Mouse (Mus musculus) heart, postnatal 0 days (tissue): ENCODE data around the gene Trim2. TPM values are rescaled to one million over a fixed set of nuclear protein-coding genes. Genes with fewer than 3 reads are reported as not detected.

ENCODE experiments used
- ATAC-seq: fragments of 200-750 bp; cut with Nextera tagmentation; 2 replicates; pipeline ENCODE4 v1.8.0; 2017; ENCODE audit warnings: low read depth, moderate number of reproducible peaks, moderate library complexity; ENCODE audit not compliant: insufficient read depth
- DNase-seq: peaks from one replicate; pipeline ENCODE4 v3.0.0-alpha.2; 2016; ENCODE audit warnings: low spot score
- H3K27ac ChIP-seq: fragments of 300-500 bp; sonication (generic); 2 replicates; pipeline ENCODE4 v1.5.1; 2014; ENCODE audit warnings: low read depth, mild to moderate bottlenecking
- H3K27me3 ChIP-seq: fragments of 300-500 bp; sonication (generic); 2 replicates; pipeline ENCODE4 v1.6.1; 2014; ENCODE audit warnings: low read length, mixed read lengths; ENCODE audit not compliant: control insufficient read depth, insufficient read depth
- H3K36me3 ChIP-seq: fragments of 300-500 bp; sonication (generic); replicated peaks from 2 replicates; pipeline ENCODE4 v1.6.1; 2014; ENCODE audit warnings: low read length, mixed read lengths; ENCODE audit not compliant: control insufficient read depth, insufficient read depth
- H3K4me1 ChIP-seq: fragments of 300-500 bp; sonication (generic); 2 replicates; pipeline ENCODE4 v1.6.1; 2014; ENCODE audit warnings: antibody characterized with exemption; ENCODE audit not compliant: control insufficient read depth, insufficient read depth
- H3K4me2 ChIP-seq: fragments of 300-500 bp; sonication (generic); 2 replicates; pipeline ENCODE4 v1.6.1; 2014; ENCODE audit warnings: low read depth, mild to moderate bottlenecking, low read length, moderate library complexity
- H3K4me3 ChIP-seq: fragments of 300-500 bp; sonication (generic); 2 replicates; pipeline ENCODE4 v1.5.1; 2014; ENCODE audit warnings: low read depth, low read length
- H3K9ac ChIP-seq: fragments of 300-500 bp; sonication (generic); replicated peaks from 2 replicates; pipeline ENCODE4 v1.6.1; 2014; ENCODE audit warnings: low read depth, low read length, mixed read lengths
- H3K9me3 ChIP-seq: fragments of 300-500 bp; sonication (generic); replicated peaks from 2 replicates; pipeline ENCODE4 v1.6.1; 2016; ENCODE audit warnings: low read length; ENCODE audit not compliant: control insufficient read depth
- CTCF ChIP-seq: IDR thresholded peaks from 2 replicates; pipeline ENCODE4 v1.5.1; 2016; ENCODE audit warnings: antibody characterized with exemption, control low read depth, low read depth
- EP300 ChIP-seq: IDR thresholded peaks from 2 replicates; pipeline ENCODE4 v1.6.1; 2016; ENCODE audit warnings: antibody characterized with exemption, low read depth
- WGBS: fragments of 180-500 bp; shearing (Covaris S2); extraction: QIAGEN DNeasy Blood & Tissue Kit; methylation state at CpG from one replicate; pipeline ENCODE4 v1.1.7; 2014; 5-methylcytosine and 5-hydroxymethylcytosine counted together
- polyA plus RNA-seq: library from polyadenylated mRNA; unstranded; fragments of >200 nt; fragmentation: Nextera tagmentation; extraction: Ambion mirVana; gene quantifications from 2 replicates; pipeline ENCODE4 v1.2.1, GENCODE M21; 2015
- total RNA-seq: library from RNA; depleted of rRNA; stranded (reverse); fragments of >200 nt; gene quantifications from 2 replicates; pipeline ENCODE4 v1.2.3, GENCODE M21; 2014; ENCODE audit warnings: low replicate concordance

Trim2 gene
- total and polyA plus RNA-seq, 2 experiments from 2014 or later: 6.0 to 6.1 TPM

DNA sequence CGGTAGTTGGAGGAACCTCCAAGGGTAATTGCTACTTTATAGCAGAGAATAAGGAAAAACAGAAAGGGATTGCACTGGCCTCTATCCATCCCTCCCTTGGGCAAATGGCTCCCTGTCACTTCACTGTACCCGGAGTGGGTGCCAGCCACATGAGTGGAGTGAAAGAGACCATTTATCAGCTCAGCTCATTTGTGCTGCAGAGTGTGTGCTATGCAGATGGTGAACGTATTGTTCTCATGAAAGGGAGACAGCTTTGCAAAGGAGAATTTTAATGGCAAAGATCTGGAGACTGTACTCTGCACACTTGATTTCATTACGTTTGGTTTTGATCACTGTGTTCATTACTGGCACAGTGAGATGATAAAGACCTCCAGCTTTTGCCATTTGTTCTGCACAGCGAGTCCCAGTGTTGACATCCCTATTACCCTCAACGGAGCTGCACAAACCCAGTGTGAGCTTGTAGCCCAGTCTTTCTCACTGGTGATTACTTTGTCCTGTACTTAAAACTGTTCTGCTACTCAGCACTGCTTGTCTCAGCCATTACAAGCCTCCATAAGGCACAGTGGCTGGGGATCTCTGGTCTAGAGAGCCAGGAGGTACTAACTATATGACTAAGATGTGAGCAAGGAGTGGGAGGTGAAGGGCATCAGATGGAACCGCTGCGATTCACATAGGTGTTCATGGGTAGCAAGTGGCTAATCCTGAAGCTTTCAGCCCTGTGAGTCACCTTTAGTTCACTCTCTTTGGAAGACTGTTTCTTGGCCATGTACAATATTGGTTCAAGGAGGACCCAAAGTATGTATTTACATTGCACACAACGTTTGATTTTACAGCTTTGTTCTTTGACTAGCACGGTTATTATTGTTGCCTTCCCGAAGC, 53.7 kb downstream of the Trim2 start:
- 0 out of 2 replicates have a peak, but pooled peaks cover 4% of the 10 kb centered on the region for H3K9me3 ChIP-seq
- peaks cover 2% of the 10 kb centered on the region; the same call in 1 of the 2 replicates for H3K27me3 ChIP-seq
- 73% methylated on average over 11 of the region's 11 CpGs for WGBS
- ATAC-seq (no peak), DNase-seq (no peak)
- H3K4me2 ChIP-seq: no peak overlapping the region
- TF ChIP-seq EP300 (no peak), CTCF (no peak)
- H3K36me3 ChIP-seq: no peaks in the 10 kb centered on the region
- 0 out of 2 replicates have a peak, but pooled peaks cover under 1% of the 10 kb centered on the region for H3K4me1 ChIP-seq
- no peak overlapping the region for H3K4me3 ChIP-seq
- H3K9ac ChIP-seq: no peak overlapping the region
- H3K27ac ChIP-seq: no peak overlapping the region

DNA sequence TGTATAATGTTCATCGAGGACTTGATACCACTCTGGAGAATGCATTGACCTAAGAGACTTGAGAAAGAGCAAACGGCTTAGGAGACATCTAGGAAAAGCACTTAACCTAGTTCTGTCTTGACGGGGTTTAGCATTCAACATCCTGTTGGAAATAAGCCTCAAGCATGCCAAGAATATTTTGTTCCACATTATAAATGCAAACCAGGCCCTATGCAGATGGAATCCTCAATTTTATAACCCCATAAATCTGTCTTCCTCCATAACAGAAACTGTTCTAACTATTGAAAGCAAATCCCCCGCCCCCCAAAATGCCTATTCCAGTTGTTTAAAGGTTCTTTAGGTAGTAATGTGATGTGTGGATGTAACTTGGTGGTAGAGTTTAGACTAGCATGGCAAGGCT, 55.0 kb downstream of the Trim2 start:
- TF ChIP-seq EP300 (no peak), CTCF (no peak)
- Histone ChIP-seq H3K27ac (no peak overlapping the region), H3K4me3 (no peak overlapping the region), H3K9me3 (0 out of 2 replicates have a peak, but pooled peaks cover 4% of the 10 kb centered on the region), H3K36me3 (no peaks in the 10 kb centered on the region), H3K4me2 (no peak overlapping the region), H3K4me1 (0 out of 2 replicates have a peak, but pooled peaks cover 3% of the 10 kb centered on the region), H3K27me3 (no peaks in the 10 kb centered on the region), H3K9ac (no peak overlapping the region)
- no peak for ATAC-seq
- 74% methylated on average over 4 of the region's 4 CpGs for WGBS
- no peak for DNase-seq

DNA sequence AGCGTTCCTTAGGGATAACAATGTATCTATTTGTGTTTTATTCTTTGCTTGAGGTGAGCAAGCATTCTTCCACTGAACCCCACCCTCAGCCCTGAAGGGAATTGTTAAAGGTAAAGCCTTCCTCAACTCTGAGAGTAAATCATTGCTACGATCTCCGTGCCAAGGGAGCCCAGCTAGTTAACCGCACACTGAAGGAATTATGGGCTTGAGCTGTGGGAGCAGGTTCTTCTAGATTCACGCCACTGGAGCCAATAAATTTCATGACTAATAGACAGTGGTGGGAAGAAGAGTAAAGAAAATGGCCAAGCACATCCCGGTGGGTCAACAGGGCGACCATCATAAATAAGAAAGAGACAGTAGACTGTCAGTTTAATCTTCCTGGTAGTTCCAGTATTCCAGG, 56.4 kb downstream of the Trim2 start:
- no peaks in the 10 kb centered on the region for H3K27me3 ChIP-seq
- H3K9me3 ChIP-seq: 0 out of 2 replicates have a peak, but pooled peaks cover 4% of the 10 kb centered on the region
- H3K4me1 ChIP-seq: 0 out of 2 replicates have a peak, but pooled peaks cover 3% of the 10 kb centered on the region
- ATAC-seq (no peak), DNase-seq (no peak)
- H3K4me3 ChIP-seq: no peak overlapping the region
- no peak overlapping the region for H3K27ac ChIP-seq
- TF ChIP-seq CTCF: no peak
- no peak for TF ChIP-seq EP300
- no peaks in the 10 kb centered on the region for H3K36me3 ChIP-seq
- WGBS: 91% methylated on average over 7 of the region's 7 CpGs
- H3K9ac ChIP-seq: no peak overlapping the region
- H3K4me2 ChIP-seq: no peak overlapping the region

DNA sequence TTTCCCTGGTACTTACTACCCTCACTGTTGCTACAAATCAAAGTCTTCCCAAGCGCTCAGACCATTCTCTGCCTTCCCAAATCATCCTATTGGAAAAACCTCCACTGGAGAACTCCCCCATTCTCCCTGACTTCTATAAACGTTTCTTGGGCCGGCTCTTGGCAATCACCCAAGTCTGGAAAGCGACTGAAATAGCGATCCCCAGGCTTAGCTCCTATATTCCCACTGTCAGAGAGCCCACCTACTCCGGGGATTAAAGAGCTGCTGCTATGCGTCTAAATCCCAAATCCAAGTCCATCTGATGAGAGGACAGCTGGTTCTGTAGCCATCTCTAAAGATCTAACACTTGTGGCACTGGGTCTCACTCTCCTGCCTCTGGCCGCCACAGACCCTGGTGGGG, 58.9 kb downstream of the Trim2 start:
- Histone ChIP-seq H3K9ac (no peak overlapping the region), H3K4me1 (0 out of 2 replicates have a peak, but pooled peaks cover 3% of the 10 kb centered on the region), H3K36me3 (no peaks in the 10 kb centered on the region), H3K27ac (no peak overlapping the region), H3K9me3 (0 out of 2 replicates have a peak, but pooled peaks cover 4% of the 10 kb centered on the region), H3K4me3 (no peak overlapping the region), H3K27me3 (no peaks in the 10 kb centered on the region), H3K4me2 (no peak overlapping the region)
- DNase-seq (no peak), ATAC-seq (no peak)
- WGBS: 30% methylated on average over 8 of the region's 8 CpGs
- TF ChIP-seq EP300: no peak
- no peak for TF ChIP-seq CTCF

DNA sequence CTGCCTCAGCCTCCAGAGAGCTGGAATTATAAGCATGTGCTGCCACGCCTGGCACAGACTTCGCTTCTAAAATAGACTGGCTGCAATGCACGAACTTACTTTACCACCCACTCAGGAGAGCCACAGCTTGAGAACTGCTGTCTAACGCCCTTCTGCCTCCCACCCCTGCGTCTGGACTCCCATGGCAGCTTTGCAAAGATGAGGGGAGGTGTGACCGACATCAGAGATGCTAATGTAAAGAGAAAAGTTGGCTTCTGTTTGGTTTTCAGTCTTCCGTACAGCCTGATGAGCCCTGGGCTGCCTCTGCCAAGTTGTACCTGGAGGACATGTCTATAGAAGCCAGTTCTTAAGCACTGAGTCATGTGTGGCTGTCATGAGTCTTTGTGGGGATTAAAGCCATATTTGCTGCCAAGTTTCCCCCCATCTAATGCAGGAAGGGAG, 60.2 kb downstream of the Trim2 start:
- Histone ChIP-seq H3K9me3 (0 out of 2 replicates have a peak, but pooled peaks cover 4% of the 10 kb centered on the region), H3K9ac (no peak overlapping the region), H3K4me3 (no peak overlapping the region), H3K4me1 (0 out of 2 replicates have a peak, but pooled peaks cover 3% of the 10 kb centered on the region), H3K27ac (no peak overlapping the region), H3K4me2 (no peak overlapping the region), H3K27me3 (no peaks in the 10 kb centered on the region), H3K36me3 (no peaks in the 10 kb centered on the region)
- TF ChIP-seq EP300: no peak
- 63% methylated on average over 7 of the region's 7 CpGs for WGBS
- DNase-seq (no peak), ATAC-seq (no peak)
